Mouse (Mus musculus) limb, embryonic 15.5 days (tissue): ENCODE measurements around the gene Ccdc106. TPM values are rescaled to one million over a fixed set of nuclear protein-coding genes. Genes with fewer than 3 reads are reported as not detected.

Experiments
- ATAC-seq: fragments of 200-750 bp; cut with Nextera tagmentation; 2 replicates; pipeline ENCODE4 v1.8.0; 2017; ENCODE audit warnings: low read depth, moderate TSS enrichment; ENCODE audit not compliant: insufficient number of reproducible peaks, low FRiP score, low TSS enrichment
- H3K27ac ChIP-seq: fragments of 300-500 bp; sonication (generic); 2 replicates; pipeline ENCODE4 v1.5.1; 2015; ENCODE audit warnings: moderate library complexity, mild to moderate bottlenecking, inconsistent platforms
- H3K27me3 ChIP-seq: fragments of 300-500 bp; sonication (generic); 2 replicates; pipeline ENCODE4 v1.6.1; 2015; ENCODE audit warnings: inconsistent platforms
- H3K36me3 ChIP-seq: fragments of 300-500 bp; sonication (generic); 2 replicates; pipeline ENCODE4 v1.6.1; 2015; ENCODE audit warnings: inconsistent platforms
- H3K4me1 ChIP-seq: fragments of 300-500 bp; sonication (generic); 2 replicates; pipeline ENCODE4 v1.6.1; 2015; ENCODE audit warnings: inconsistent platforms
- H3K4me2 ChIP-seq: fragments of 300-500 bp; sonication (generic); 2 replicates; pipeline ENCODE4 v1.6.1; 2015; ENCODE audit warnings: mild to moderate bottlenecking, inconsistent platforms
- H3K4me3 ChIP-seq: fragments of 300-500 bp; sonication (generic); 2 replicates; pipeline ENCODE4 v1.5.1; 2015; ENCODE audit warnings: mild to moderate bottlenecking, inconsistent platforms
- H3K9ac ChIP-seq: fragments of 300-500 bp; sonication (generic); 2 replicates; pipeline ENCODE4 v1.6.1; 2015; ENCODE audit warnings: inconsistent platforms
- H3K9me3 ChIP-seq: fragments of 300-500 bp; sonication (generic); 2 replicates; pipeline ENCODE4 v1.6.1; 2016; ENCODE audit warnings: inconsistent platforms
- WGBS: fragments of 180-500 bp; shearing (Covaris S2); methylation state at CpG from one replicate; pipeline ENCODE4 v1.1.7; 2015; 5-methylcytosine and 5-hydroxymethylcytosine counted together
- polyA plus RNA-seq: library from polyadenylated mRNA; unstranded; fragments of >200 nt; fragmentation: Nextera tagmentation; extraction: Ambion mirVana; gene quantifications from 2 replicates; pipeline ENCODE4 v1.2.1, GENCODE M21; 2015

Ccdc106 gene
- 31.0 and 37.3 TPM in 2 replicates for polyA plus RNA-seq

GRCm38 (mm10) chr7:5020000-5020681 is at the start of gene Ccdc106, which contains the start of gene Zfp865:
Gene Ccdc106 (plus strand): TSS chr7:5020553.
Gene Zfp865 (plus strand): TSS chr7:5020376.
- Histone ChIP-seq H3K4me3 (peak within 1 kb of the TSS; percentile 79), H3K27ac (peak within 1 kb of the TSS; percentile 98), H3K4me1 (peaks cover 32% of the 10 kb centered on the region), H3K4me2 (peak within 1 kb of the TSS; percentile 71), H3K9me3 (no peaks in the 10 kb centered on the region), H3K36me3 (peaks cover 40% of the 10 kb centered on the region), H3K9ac (peak within 1 kb of the TSS; percentile 87), H3K27me3 (no peaks in the 10 kb centered on the region)
- under 1% methylated on average over 49 of the region's 49 CpGs for WGBS
- ATAC-seq = peak; percentile 91

GRCm38 (mm10) chr7:4971068-4971467 is 49.3 kb upstream of the Ccdc106 start, which contains the start of gene Sbk3:
Gene Sbk3 (minus strand): TSS chr7:4971168.
- Histone ChIP-seq H3K4me1 (0 out of 2 replicates have a peak, but pooled peaks cover 6% of the 10 kb centered on the region), H3K9ac (no peak within 1 kb of the TSS), H3K27me3 (no peaks in the 10 kb centered on the region), H3K4me2 (no peak within 1 kb of the TSS), H3K4me3 (no peak within 1 kb of the TSS), H3K27ac (no peak within 1 kb of the TSS), H3K36me3 (no peaks in the 10 kb centered on the region), H3K9me3 (no peaks in the 10 kb centered on the region)
- 43% methylated on average over 6 of the region's 6 CpGs for WGBS
- no peak for ATAC-seq

DNA sequence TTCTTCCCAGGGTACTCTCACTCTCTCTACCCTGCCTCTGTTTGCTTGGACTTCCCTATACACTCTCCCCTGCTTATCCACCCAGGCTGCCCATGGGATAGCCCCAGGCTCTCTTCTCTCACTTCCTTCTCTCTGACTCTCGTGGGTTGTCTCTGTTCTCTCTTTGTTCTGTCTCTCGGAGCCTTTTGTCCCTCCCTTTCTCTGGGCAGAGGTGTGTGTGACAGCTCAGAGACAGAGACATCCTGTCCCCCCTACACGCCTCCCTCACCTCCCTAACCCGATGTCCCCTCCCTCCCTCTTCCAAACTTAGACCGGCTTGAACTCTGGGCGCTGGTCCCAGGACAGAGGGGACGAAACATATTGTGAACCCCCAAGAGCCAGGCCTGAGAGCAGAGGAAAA is 48.6 kb upstream of the Ccdc106 start:
- Histone ChIP-seq H3K4me2 (no peak overlapping the region), H3K4me1 (0 out of 2 replicates have a peak, but pooled peaks cover 6% of the 10 kb centered on the region), H3K27me3 (no peaks in the 10 kb centered on the region), H3K4me3 (no peak overlapping the region), H3K36me3 (no peaks in the 10 kb centered on the region), H3K9me3 (no peaks in the 10 kb centered on the region), H3K27ac (no peak overlapping the region), H3K9ac (no peak overlapping the region)
- 28% methylated on average over 7 of the region's 7 CpGs for WGBS
- no peak for ATAC-seq

GRCm38 (mm10) chr7:4972321-4973047 is 47.9 kb upstream of the Ccdc106 start:
- Histone ChIP-seq H3K9ac (no peak overlapping the region), H3K36me3 (no peaks in the 10 kb centered on the region), H3K27me3 (no peaks in the 10 kb centered on the region), H3K4me1 (0 out of 2 replicates have a peak, but pooled peaks cover 6% of the 10 kb centered on the region), H3K9me3 (no peaks in the 10 kb centered on the region), H3K4me3 (no peak overlapping the region), H3K4me2 (no peak overlapping the region), H3K27ac (no peak overlapping the region)
- 63% methylated on average over 18 of the region's 18 CpGs for WGBS
- peak; percentile 62; the same call in 1 of the 2 replicates for ATAC-seq

GRCm38 (mm10) chr7:4975455-4975854 is 44.9 kb upstream of the Ccdc106 start:
- no peak for ATAC-seq
- H3K9ac ChIP-seq = no peak overlapping the region
- H3K27ac ChIP-seq = no peak overlapping the region
- WGBS = 46% methylated on average over 4 of the region's 4 CpGs
- H3K36me3 ChIP-seq = no peaks in the 10 kb centered on the region
- no peak overlapping the region for H3K4me3 ChIP-seq
- H3K27me3 ChIP-seq = no peaks in the 10 kb centered on the region
- 0 out of 2 replicates have a peak, but pooled peaks cover 6% of the 10 kb centered on the region for H3K4me1 ChIP-seq
- no peaks in the 10 kb centered on the region for H3K9me3 ChIP-seq
- H3K4me2 ChIP-seq = no peak overlapping the region

GRCm38 (mm10) chr7:4976832-4977231 is 43.5 kb upstream of the Ccdc106 start:
- Histone ChIP-seq H3K36me3 (no peaks in the 10 kb centered on the region), H3K27ac (no peak overlapping the region), H3K9me3 (no peaks in the 10 kb centered on the region), H3K4me2 (no peak overlapping the region), H3K27me3 (no peaks in the 10 kb centered on the region), H3K4me3 (no peak overlapping the region), H3K9ac (no peak overlapping the region), H3K4me1 (0 out of 2 replicates have a peak, but pooled peaks cover 6% of the 10 kb centered on the region)
- 92% methylated on average over 7 of the region's 7 CpGs for WGBS
- no peak for ATAC-seq

GRCm38 (mm10) chr7:4988250-4988649 is 32.1 kb upstream of the Ccdc106 start:
- no peak for ATAC-seq
- 0 out of 2 replicates have a peak, but pooled peaks cover 5% of the 10 kb centered on the region for H3K9me3 ChIP-seq
- WGBS = 54% methylated on average over 2 of the region's 2 CpGs
- H3K4me3 ChIP-seq = no peak overlapping the region
- no peak overlapping the region for H3K4me2 ChIP-seq
- H3K27me3 ChIP-seq = peaks cover under 1% of the 10 kb centered on the region; the same call in 1 of the 2 replicates
- H3K27ac ChIP-seq = no peak overlapping the region
- 0 out of 2 replicates have a peak, but pooled peaks cover 2% of the 10 kb centered on the region for H3K4me1 ChIP-seq
- peaks cover 20% of the 10 kb centered on the region for H3K36me3 ChIP-seq
- no peak overlapping the region for H3K9ac ChIP-seq

- Histone ChIP-seq H3K4me1 (peaks cover 30% of the 10 kb centered on the region), H3K9me3 (0 out of 2 replicates have a peak, but pooled peaks cover 5% of the 10 kb centered on the region), H3K27me3 (peaks cover 12% of the 10 kb centered on the region), H3K9ac (no peak overlapping the region), H3K27ac (no peak overlapping the region), H3K4me2 (no peak overlapping the region), H3K4me3 (no peak overlapping the region), H3K36me3 (peaks cover 35% of the 10 kb centered on the region)
- WGBS = 47% methylated on average over 55 of the region's 55 CpGs
- ATAC-seq = no peak
Observed at GRCm38 (mm10) chr7:4993347-4993998, 26.9 kb upstream of the Ccdc106 start.

GRCm38 (mm10) chr7:4993999-4994788 is 26.2 kb upstream of the Ccdc106 start:
- peaks cover 12% of the 10 kb centered on the region for H3K27me3 ChIP-seq
- peaks cover 35% of the 10 kb centered on the region for H3K36me3 ChIP-seq
- no peak overlapping the region for H3K27ac ChIP-seq
- H3K4me1 ChIP-seq = peaks cover 30% of the 10 kb centered on the region
- peak overlapping the region; percentile 60; the same call in 1 of the 2 replicates for H3K4me3 ChIP-seq
- no peak for ATAC-seq
- WGBS = 55% methylated on average over 59 of the region's 59 CpGs
- H3K9ac ChIP-seq = no peak overlapping the region
- 0 out of 2 replicates have a peak, but pooled peaks cover 5% of the 10 kb centered on the region for H3K9me3 ChIP-seq
- H3K4me2 ChIP-seq = no peak overlapping the region

GRCm38 (mm10) chr7:4995268-4996002 is 24.9 kb upstream of the Ccdc106 start:
- WGBS = 4% methylated on average over 19 of the region's 19 CpGs
- peaks cover 30% of the 10 kb centered on the region for H3K4me1 ChIP-seq
- peak; percentile 40; the same call in 1 of the 2 replicates for ATAC-seq

More at GRCm38 (mm10) chr7:4995268-4996002, 24.9 kb upstream of the Ccdc106 start:
- H3K27me3 ChIP-seq = peaks cover 12% of the 10 kb centered on the region
- H3K4me2 ChIP-seq = peak overlapping the region; percentile 81
- H3K4me3 ChIP-seq = peak overlapping the region; percentile 60
- H3K36me3 ChIP-seq = peaks cover 35% of the 10 kb centered on the region
- H3K9me3 ChIP-seq = 0 out of 2 replicates have a peak, but pooled peaks cover 5% of the 10 kb centered on the region
- peak overlapping the region; percentile 52 for H3K27ac ChIP-seq
- peak overlapping the region; percentile 74 for H3K9ac ChIP-seq
